Mouse (Mus musculus): ENCODE data around the gene Vwa5a.
A peak's percentile ranks its signal among the peaks of the same experiment; 100 is the strongest.

Gene Vwa5a

DNA sequence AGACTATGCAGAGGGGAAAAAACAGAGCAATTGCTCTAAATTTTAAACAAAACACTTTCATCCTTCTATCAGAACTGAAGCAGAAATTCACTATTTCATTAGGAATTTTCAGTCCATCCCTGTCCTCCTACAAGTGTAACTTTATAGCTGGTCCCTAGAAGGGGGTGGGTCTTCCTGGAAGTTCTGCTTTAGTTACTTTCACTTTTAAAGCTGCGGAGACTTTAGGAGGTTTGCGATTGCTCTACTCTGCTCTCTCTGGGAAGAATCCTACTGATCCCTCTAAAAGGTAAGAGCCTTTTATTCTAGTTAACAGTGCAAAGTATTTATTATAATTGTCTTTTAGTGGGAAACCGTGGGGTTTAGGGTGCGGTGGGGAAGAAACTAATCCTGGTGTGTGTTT is at the start of gene Vwa5a:
Vwa5a (plus strand) TSS at position 167 of the 400 bp plus-strand sequence.
- peak; percentile 32 for DNase-seq (ENCODE audit: low read depth)

DNA sequence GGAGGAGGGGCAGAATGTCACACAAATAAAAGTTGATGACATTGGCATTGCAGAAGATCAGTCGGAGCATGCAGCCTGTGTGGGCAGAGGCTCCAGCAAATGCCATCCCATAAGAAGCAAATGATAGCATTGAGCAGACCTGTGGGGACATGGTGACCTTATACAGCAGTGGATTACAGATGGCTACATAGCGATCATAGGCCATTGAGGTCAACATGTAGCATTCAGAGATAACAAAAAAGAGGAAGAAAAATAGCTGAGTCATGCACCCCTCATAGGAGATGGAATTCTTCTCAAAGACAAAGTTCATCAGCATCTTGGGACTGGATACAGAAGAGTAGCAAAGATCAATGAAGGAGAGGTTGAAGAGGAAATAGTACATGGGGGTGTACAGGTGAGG is 45.2 kb upstream of the Vwa5a start:
- no peak for DNase-seq (ENCODE audit: low read depth)

DNA sequence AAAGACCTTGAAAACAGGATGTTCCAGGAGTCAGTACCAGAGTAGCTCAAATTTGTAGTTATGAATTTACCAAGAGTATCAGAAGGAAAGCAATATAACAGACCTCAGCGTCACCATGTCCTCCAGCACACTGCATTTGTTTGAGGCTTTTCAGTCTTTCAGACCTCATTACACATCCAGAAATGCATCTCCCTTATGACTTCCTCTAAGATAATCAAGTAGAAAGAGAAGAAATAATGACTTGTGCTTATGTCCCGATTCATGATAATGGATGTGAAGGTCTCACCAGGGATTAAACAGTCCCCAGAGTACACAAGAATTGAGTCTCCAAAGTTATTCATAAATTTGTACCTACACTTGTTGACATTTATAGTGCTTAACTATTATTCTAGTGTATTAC is 43.6 kb upstream of the Vwa5a start, which contains the start of gene Olfr918:
Olfr918 (minus strand) TSS at position 101 of the 400 bp plus-strand sequence.
- DNase-seq (ENCODE audit: low read depth) = no peak

DNA sequence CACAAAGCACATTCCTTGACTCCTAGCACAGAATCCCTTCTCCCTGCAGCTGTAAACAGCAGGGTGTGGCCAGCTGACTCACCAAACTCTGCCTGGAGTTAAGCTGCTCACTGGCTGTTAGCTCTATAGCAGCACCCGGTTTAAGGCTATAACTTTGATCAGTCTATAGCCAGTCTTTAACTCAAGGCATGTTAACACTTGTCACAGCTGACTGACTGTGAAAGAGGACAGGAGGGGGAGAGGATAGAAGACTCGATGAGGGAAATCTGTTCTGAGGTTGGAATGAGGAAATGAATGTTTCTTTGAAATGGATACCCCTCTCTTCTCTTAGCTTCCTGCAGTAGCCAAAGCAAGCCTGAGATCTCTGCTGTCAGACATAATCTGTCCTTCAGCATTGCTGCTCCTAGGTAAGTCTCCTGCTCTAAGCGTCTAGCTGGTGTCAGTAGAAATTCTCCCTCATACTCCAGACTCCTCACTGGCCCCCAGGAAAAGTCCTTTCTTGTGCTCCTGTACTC is 916 bp downstream of the Vwa5a start:
- peak; percentile 7 for DNase-seq (ENCODE audit: low read depth)

DNA sequence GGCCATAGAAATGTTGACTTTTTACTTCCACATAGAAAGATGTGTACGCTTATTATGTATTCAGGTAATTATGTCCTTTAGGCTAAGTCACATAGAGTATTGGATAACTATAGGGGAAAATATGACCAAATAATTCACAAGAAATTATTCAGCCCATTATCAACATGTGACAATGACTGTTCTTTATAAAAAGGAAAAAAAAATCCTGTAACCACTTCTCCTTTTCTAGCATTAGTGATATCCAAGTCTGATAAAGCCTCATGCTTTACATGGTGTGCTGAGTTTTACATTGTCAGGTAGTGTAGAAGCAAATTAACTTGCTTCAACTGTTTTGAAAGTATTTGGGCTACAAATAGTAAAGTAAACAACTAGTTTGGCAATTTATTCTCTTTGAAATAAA is 6.0 kb downstream of the Vwa5a start:
- DNase-seq (ENCODE audit: low read depth) = no peak

DNA sequence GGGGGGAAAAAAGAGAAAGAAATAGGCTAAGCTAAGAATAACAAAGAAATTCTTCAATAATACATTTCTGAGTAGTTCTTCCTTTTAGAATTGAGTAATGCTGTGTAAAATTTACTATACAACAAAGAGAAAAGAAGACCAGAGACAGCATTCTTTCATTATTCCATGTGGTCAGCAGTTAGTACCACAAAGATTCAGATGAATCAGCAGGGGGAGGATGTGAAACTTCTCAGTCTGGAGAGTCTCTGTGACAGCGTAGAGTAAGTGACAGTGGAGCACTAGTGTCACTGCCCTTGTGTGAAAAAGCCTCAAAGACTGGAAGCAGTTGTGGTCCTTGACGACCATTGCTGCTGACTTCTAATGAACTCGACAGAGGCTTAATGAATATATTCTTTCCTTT is 10.2 kb downstream of the Vwa5a start:
- DNase-seq (ENCODE audit: low read depth) = peak; percentile 14

DNA sequence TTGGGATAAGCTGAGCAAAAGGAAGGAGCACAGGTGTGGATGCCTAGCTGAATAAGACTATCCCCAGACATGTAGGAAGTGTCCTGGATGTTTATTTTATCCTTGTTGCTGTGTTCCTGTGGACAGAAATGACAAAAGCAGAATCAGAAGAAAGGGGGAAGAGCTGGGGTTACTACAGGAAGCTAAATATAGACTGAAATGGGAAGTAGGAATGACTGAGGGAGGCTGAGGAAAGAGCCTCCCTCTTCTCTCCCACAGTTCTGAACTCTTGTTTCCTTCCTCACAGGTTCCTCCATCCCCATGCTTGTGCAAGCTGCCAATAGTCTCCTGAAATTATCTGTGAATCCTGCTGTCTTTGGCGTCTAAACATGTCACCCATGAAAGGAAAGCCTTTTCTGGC is 23.3 kb downstream of the Vwa5a start:
- no peak for DNase-seq (ENCODE audit: low read depth)

DNA sequence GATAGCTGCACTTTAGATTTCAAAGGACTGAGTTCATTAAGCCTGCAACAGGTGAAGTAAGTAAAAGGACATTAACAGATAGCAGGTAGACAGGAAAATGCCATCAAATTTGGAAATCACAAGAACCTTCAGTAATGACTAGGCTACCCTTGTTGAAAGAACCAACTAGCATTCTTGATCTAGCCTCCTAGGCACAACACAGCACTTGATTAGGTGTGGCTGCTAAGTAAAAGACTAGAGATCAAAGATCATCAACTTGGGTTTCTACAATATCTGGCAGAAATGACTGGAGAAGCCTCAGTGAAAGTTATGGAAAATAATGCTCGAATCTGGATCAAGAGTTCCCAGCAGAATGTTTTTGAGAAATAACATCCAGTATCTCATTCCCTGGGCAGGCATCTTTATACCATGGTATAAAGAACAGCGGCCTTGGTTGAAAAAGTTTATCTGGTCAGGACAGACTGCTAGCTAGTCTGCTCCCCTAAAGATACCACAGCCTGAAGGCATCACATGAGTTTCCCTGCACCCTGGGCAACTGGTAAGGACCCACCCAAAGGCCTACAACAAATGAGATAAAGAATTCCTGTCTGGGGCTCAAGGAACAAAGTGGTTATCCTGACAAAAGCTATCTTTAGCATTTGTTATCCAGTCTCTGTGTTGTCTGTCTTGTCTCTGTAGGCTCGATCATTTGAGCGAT is 26.7 kb downstream of the Vwa5a start:
- DNase-seq (ENCODE audit: low read depth) = no peak

DNA sequence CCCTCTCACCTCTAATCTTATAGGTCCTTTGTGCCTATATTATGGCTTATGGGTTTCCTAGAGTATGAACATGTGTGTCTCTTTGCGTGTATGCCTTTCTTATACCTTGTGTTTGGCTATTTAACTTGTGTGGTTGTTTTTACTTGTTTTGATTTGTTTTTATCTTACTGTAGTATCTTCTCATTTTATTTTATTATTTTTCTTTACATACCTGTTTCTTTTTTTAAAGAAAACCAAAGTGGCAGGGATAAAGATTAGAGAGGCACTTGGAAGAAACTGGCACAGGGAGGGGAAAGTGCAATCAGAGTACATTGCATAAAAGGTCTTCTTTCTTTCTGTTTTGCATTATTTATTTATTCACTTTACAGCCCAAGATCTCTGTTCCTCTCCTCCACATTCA is 33.9 kb downstream of the Vwa5a start, which contains the start of gene Olfr920:
Olfr920 (plus strand) TSS at position 301 of the 400 bp plus-strand sequence.
- DNase-seq (ENCODE audit: low read depth) = no peak

DNA sequence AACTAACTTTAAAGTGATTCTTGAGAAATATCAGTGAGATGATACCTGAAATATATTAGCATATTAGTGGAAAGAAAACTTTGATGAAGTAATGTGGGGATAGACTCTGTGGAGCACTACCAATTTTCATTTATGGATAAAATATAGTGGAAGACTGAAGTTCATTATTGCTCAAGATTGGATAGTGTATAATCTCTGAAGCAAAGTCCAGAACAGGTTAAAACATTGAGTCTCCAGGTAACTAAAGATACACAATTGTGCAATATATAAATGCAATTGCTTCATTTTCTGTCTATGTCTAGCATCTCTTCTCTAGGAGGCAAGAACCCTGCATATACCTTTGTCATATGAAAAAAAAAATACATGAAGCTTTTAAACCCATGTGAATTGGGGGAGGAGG is 54.7 kb downstream of the Vwa5a start, which contains the start of gene Olfr921:
Olfr921 (plus strand) TSS at position 301 of the 400 bp plus-strand sequence.
- no peak for DNase-seq (ENCODE audit: low read depth)

DNA sequence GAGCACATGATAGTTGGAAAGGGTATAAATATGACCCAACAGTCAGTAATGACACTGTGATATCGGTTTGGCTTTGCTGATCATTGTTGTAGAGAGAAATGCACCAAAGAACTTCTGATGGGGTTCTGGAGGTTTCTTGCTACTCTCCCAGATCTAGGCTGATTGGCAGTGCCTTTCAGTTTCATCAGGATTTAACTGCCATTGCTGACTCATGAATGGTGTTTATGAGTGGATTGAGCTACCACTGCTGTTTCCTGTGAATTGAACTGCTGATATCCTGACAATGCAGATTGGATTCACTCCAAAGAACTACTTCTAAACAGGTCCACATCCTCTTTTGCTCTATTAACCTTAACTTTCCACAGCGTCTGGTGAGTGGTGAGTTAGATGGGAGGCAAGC is 74.6 kb downstream of the Vwa5a start:
- DNase-seq (ENCODE audit: low read depth) = no peak
